Mouse (Mus musculus) heart, postnatal 0 days (tissue): ENCODE data around the gene Neurod4.

Experiments
- CTCF ChIP-seq: IDR thresholded peaks from 2 replicates; pipeline ENCODE4 v1.5.1; 2016; ENCODE audit warnings: antibody characterized with exemption, control low read depth, low read depth
- EP300 ChIP-seq: IDR thresholded peaks from 2 replicates; pipeline ENCODE4 v1.6.1; 2016; ENCODE audit warnings: antibody characterized with exemption, low read depth

DNA sequence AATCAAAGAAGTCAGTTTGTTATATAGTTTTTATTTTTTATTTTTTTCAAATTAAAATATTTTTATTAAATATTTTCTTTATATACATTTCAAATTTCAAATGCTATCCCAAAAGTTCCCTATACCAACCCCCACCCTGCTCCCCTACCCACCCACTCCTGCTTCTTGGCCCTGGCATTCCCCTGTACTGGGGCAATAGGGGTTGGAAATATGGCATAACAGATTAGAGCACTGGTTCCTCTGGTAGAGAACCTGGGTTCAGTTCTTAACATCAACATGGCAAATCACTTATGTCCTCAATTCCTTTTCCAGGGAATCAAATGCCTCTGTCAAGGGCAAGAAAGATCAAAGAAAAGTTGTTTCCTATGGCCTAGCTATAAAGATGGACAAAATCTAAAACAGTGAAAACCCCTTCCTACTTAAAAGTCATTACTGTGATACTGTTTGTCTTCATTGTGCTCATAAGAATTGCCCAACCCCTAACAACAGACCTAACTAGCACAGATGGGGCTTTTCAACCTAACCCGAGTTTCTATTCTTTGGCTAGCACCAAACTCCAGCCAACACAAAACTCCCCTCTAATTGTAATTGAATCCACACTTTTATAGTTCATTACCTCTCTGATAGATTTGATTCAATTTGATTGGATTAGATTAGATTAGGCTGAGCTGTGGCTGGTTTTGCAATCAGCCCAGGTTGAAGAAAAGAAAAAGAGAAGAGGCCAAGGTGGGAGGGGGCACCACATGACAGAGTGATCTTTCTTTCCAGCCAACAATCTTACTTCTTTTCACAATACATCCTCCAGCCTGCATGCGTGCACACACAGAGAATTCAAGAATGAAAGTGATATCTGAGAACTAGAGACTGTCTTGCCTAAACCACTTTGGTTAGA lies 41.5 kb downstream of the Neurod4 start:
- TF ChIP-seq EP300 (no peak), CTCF (no peak)
